Mouse (Mus musculus): ENCODE measurements around the gene Col13a1. TPM values are rescaled to one million over a fixed set of nuclear protein-coding genes. Genes with fewer than 3 reads are reported as not detected.

Gene Col13a1
- total RNA-seq (2021), result 1 to 10 TPM; 1.0 to 1.4 TPM
- long read RNA-seq, experiment 1, partial matches to known transcripts, result 0 of 2 reads
- long read RNA-seq, experiment 1, other reads (novel, unspliced or antisense), result 2 of 2 reads
- long read RNA-seq, experiment 2, partial matches to known transcripts, result 0 of 1 reads
- long read RNA-seq, experiment 2, other reads (novel, unspliced or antisense), result 1 of 1 reads

- no peak for DNase-seq
Measured at GRCm38 (mm10) chr10:61978866-61979340, at the start of gene Col13a1. Gene Col13a1 (minus strand): TSS chr10:61979108.

GRCm38 (mm10) chr10:62027699-62028098, 48.8 kb upstream of the Col13a1 start:
- DNase-seq, result no peak

DNA sequence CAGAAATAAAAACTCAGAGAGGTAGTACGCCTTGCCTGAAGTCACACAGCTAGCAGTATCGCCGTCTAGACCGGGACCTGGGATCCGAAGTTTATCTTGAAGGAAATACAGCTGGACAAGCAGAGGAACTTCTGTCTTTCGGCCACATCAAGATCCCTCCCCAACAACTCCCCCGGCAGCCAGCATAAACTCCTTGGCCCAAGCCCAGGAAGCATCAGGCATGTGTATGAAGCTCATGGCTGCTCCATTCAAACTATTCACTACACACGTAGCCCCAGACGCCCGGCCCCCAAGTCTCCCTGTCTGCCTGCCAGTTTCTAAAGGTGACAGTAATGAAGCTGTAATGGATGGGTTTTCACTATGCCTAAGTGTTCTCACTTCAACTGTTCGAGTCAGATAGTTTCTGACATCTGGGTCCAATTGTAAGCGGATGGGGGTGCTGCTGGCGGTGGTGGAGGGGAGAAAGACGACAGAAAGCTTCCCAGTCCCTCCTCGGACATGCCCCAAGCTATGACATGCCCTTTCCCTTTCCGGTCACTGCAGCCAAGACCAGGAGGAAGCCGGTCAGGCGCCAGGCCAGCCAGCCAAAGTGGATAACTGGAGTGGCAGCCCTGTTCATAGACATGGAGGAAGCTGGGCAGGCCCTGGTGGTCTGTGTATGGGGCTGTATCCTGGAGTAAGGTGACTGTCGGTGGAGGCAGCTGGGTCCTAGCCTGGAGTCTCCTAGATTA, 45.1 kb upstream of the Col13a1 start:
- no peak for DNase-seq

GRCm38 (mm10) chr10:62020068-62020620, 41.2 kb upstream of the Col13a1 start:
- no peak for DNase-seq

- DNase-seq, result no peak
Measured at GRCm38 (mm10) chr10:62019386-62020067, 40.6 kb upstream of the Col13a1 start.

DNA sequence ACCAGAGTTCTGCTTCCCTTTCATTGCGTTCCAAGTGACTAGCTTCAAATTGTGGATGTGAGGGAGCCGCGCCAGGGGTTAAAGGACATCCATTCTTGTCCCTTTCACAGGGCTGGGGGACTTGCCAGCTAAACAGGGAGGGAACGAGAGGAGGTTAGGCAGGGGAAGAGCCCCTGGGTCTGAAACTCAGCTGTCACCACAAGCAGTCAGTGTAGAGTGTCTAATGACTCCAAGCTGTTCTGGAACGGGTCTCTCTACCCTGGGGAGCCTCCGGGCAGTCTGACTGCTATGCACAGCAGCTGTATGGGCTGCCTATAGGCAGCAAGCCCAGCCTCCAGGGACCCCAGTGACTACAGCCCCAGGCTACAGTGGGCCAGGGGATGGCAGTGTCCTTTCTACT, 38.0 kb upstream of the Col13a1 start:
- DNase-seq, result no peak

- DNase-seq, result no peak
Measured at GRCm38 (mm10) chr10:62013190-62013589, 34.3 kb upstream of the Col13a1 start.

DNA sequence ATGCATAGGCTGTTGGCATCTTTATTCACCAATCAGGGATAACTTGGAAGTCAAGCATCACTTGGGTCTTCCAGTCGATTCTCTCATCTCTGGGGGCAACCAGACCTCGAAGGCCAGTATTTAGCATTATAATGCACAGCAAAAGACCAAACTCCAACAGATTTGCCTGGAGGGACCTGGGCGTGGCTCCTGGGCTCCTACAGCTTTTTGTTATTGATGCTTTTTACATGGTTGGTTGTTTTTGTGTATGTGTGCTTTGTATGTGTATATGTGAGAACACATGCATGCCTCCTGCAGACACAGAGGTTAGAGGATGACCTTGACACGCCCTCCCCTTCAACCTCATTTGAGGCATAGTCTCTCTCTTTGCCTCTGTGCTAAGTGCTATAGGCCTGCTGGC, 33.5 kb upstream of the Col13a1 start:
- DNase-seq, result no peak

GRCm38 (mm10) chr10:62009981-62010500, 31.1 kb upstream of the Col13a1 start:
- no peak for DNase-seq

- no peak for DNase-seq
Measured at GRCm38 (mm10) chr10:62007958-62008357, 29.1 kb upstream of the Col13a1 start.

DNA sequence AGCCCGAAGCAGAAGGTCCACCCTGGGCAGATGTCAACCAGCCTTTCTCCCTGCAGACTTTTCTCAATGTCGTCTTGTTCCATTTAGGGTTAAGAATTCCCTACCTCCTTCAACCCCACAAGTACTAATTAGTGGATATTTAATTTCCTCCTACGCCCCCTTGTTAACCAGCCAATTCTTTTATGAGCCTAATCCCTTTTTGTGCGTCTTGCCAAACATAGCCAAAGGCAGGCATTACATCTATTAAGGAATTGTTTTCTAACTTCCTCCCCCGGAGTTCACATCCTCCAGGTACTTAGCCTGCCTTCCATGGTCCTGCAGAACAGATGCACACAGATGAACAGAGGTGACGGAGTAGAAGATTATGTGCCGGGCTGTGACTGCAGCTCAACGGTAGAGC, 27.5 kb upstream of the Col13a1 start:
- DNase-seq, result no peak

GRCm38 (mm10) chr10:62000216-62000615, 21.3 kb upstream of the Col13a1 start:
- DNase-seq, result no peak

DNA sequence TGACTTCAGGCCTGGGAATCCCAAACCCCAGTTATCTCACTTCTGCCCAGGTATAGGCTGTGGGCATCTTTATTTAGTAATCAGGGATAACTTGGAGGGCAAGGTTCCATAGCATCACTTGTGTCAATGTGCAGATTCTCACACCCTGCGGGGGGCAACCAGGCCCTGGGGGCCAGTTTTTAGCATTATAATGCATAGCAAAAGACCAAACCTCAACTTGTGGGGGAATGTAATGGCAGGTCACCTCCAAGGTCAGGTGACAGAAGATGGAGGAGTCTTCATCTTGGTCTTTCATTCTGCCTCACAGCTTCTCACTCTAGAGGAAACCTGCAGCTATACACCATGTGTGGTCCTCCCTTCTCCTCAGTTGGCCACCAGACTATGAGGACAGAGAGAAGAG, 20.9 kb upstream of the Col13a1 start:
- no peak for DNase-seq

- no peak for DNase-seq
Measured at GRCm38 (mm10) chr10:61991481-61992424, 12.8 kb upstream of the Col13a1 start.

DNA sequence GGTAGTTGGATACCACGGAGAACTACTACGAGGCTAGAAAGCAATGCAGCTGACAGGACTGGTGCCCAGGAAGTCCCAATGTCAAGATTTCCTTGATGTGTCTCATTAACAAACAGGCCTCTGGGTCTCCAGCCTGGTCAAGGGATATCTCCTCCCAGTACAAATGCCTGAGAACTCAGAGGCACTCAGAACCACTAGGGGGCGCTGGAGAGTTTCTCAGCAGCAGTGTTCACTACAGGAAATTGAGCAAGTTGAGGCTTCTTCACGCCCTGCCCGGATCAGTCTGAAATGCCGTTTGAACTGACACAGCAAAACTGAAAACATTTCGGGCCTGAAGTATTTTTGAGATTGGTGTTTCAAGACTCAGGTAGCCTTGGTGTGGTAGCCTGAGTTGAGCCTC, 1.5 kb upstream of the Col13a1 start:
- peak; percentile 75 for DNase-seq

GRCm38 (mm10) chr10:61978112-61978865, 619 bp downstream of the Col13a1 start:
- DNase-seq, result peak; percentile 30

DNA sequence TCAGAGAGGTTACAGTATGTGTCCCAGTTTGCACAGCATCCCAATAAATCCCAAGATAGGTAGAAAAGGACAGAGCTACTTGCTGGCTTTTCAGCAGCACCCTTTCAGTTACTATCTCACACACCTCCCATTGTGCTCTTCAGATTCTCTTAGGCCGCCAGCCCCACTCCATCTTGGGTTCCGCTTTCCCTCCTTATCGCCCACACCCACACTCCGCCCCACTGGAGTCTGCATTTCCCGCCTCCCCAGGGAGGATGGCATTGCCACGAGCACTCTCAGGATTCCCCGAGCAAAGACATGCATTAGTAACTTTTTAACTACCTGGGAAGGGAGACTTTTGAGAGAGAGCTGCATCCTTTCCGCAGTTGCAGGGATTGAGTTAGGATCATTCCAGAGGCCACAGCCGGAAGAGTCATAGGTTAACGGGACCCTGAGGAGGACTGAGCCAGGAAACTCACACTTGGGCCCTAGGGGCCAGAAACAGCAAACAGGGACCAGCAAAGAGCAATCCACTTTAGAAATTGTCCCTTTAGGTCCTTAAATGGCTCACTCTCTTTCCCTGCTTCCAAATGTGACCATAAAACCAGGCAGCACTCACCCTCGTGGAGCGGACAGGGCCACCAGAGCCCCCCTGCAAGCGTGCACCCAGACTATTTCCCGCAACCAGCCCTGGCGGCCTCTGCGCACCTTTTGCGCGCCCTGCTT, 1.4 kb downstream of the Col13a1 start:
- no peak for DNase-seq

GRCm38 (mm10) chr10:61976987-61977386, 1.9 kb downstream of the Col13a1 start:
- no peak for DNase-seq

DNA sequence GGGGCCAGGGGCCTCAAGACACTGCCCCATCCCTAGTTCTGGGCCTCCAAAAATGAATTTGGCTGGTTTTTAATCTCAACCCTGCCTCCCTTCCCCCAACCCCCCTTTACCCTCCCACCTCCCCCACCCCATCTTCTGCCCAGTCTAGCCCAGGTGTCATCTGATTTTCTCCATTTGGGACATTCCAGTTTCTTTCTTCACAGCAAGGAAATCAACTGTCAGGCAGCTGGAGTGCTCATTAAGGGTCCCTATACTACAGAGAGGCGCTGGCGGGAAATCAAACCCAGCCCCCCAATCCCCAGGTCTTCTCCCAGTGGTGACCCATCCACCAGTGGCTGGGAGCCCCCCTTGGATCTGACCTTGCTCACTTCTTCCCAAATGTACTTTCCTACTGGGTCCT, 4.3 kb downstream of the Col13a1 start:
- DNase-seq, result no peak

DNA sequence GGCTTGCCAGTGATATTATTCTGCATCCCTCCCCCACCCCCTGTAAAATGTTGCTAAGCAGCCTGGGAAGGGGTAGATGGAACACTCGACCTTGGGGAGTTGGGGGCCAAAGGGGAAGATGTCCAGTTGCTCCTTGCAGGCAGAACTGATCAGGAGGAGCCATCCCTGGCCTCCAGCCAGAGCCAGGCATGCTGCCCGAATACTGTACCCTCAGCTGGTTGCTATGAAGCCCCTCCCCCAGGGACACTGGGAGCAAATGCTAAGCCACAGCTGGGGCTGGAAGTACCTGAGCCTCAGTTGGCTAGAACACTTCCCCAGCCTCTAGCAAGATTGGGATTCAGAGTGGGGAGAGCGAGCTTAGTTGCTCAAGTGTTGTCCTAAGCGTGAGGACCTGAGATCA, 6.9 kb downstream of the Col13a1 start:
- no peak for DNase-seq

Data from gastrocnemius, postnatal 25 days (tissue).